Mouse (Mus musculus) embryo, embryonic 11 days (tissue): Measurements from ENCODE around the gene Ksr2.

Experiments used
- DNase-seq: peaks from one replicate; pipeline ENCODE4 v3.0.0-alpha.2; 2015

Gene Ksr2

GRCm38 (mm10) chr5:117820445-117820844 lies 406.6 kb downstream of the Ksr2 start:
- DNase-seq, result no peak

- DNase-seq, result no peak
Measured at GRCm38 (mm10) chr5:117823811-117824210, 410.0 kb downstream of the Ksr2 start.

- DNase-seq, result no peak
Measured at GRCm38 (mm10) chr5:117824486-117824885, 410.7 kb downstream of the Ksr2 start.
